Mouse (Mus musculus): ENCODE measurements around the gene Taf5. TPM values are rescaled to one million over a fixed set of nuclear protein-coding genes. Genes with fewer than 3 reads are reported as not detected.

Gene Taf5
- 2.6 TPM for polyA plus RNA-seq (2014; fragmentation: Illumina TruSeq; extraction: RNeasy Lipid Tissue Mini Kit (QIAGEN cat#74804); ENCODE audit: low read depth, low replicate concordance)

DNA sequence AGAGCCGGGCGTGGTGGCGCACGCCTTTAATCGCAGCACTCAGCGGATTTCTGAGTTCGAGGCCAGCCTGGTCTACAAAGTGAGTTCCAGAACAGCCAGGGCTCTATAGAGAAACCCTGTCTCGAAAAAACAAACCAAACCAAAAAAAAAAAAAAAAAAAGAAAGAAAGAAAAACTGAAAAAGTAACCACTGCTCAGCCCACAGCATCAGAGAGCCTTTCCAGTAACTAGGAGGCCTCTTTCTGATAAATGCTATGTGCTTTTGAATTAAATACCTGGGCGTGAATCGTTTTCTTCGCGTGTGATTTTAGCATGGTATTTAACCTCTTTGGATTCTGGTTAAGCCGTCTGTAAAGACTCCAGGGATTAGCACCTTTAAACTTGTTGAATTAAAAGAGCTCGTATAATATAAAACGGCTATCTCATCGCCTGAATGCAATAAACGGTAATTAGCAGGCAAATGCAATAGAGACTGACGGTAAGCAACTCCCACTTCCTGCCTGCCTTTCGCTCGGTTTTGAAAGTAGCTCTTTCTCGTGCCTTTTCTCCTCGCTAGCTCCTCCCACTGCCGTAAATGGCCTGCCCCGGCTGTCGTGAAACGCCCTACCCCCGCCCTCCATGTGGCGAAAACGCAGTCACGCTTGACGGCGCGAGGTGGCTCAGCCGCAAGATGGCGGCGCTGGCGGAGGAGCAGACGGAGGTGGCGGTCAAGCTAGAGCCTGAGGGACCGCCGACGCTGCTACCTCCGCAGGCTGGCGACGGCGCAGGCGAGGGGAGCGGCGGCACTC, at the start of gene Taf5:
Gene Taf5 (plus strand): TSS at position 651 of the 787 bp plus-strand sequence.

DNA sequence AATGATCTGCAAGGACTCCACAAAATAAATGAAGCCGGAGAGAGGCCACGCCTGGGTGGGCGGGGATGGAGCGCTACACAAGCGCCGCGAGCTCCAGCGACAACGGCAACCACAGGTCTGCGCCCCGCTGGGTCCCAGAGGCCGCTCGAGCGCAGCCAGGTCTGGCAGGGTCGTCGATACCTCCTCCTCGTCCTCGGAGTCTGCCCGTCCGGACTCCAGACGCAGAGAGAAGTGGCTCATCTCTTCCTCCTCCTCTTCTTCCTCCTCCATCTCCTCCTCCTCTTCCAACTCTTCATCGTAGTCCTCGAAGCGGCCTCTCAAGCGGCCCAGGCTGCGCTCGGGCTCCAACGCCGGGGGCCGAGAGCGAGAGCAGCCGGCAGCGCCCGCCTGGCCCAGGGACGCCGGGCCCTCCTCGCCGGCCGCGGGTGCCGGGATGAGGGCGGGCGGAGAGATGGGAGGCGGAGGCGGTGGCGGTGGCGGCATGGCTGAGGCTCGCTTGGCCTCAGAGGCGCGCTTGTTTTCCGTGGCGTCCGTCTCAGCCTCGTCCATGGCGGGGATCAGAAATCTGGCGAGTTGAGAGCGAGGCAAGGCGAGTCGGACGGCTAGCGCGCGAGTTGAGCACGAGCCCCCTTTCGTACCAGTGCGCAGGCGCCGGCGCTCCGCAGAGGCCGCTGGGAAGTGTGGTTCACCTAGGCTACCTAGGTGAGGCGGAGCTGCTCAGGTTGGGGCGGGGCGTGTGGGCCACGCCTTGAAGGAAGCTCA, 17.1 kb upstream of the Taf5 start, which contains the start of gene Pcgf6:
Gene Pcgf6 (minus strand): TSS at position 636 of the 762 bp plus-strand sequence.

GRCm38 (mm10) chr19:47090550-47091156, 23.1 kb downstream of the Taf5 start, which contains the start of the genes Usmg5 and Pdcd11:
Gene Usmg5, minus strand, starts transcription at chr19:47090647.
Gene Pdcd11, plus strand, starts transcription at chr19:47090768.

Other genes starting within 250 kb of the Taf5 start
- gene Ina, start 53.0 kb upstream of the Taf5 start, polyA plus RNA-seq (2014; fragmentation: Illumina TruSeq; extraction: RNeasy Lipid Tissue Mini Kit (QIAGEN cat#74804); ENCODE audit: low read depth, low replicate concordance): not detected
- 34.7 TPM for gene Nt5c2, start 52.6 kb upstream of the Taf5 start, polyA plus RNA-seq (2014; fragmentation: Illumina TruSeq; extraction: RNeasy Lipid Tissue Mini Kit (QIAGEN cat#74804); ENCODE audit: low read depth, low replicate concordance)
- 4.6 TPM for gene Pcgf6, start 16.8 kb upstream of the Taf5 start, polyA plus RNA-seq (2014; fragmentation: Illumina TruSeq; extraction: RNeasy Lipid Tissue Mini Kit (QIAGEN cat#74804); ENCODE audit: low read depth, low replicate concordance)
- 2,694 TPM for gene Usmg5, start 22.9 kb downstream of the Taf5 start, polyA plus RNA-seq (2014; fragmentation: Illumina TruSeq; extraction: RNeasy Lipid Tissue Mini Kit (QIAGEN cat#74804); ENCODE audit: low read depth, low replicate concordance)
- 12.6 TPM for gene Pdcd11, start 23.0 kb downstream of the Taf5 start, polyA plus RNA-seq (2014; fragmentation: Illumina TruSeq; extraction: RNeasy Lipid Tissue Mini Kit (QIAGEN cat#74804); ENCODE audit: low read depth, low replicate concordance)
- gene Calhm2, start 70.5 kb downstream of the Taf5 start, polyA plus RNA-seq (2014; fragmentation: Illumina TruSeq; extraction: RNeasy Lipid Tissue Mini Kit (QIAGEN cat#74804); ENCODE audit: low read depth, low replicate concordance): 5.2 TPM
- gene Calhm1, start 76.5 kb downstream of the Taf5 start, polyA plus RNA-seq (2014; fragmentation: Illumina TruSeq; extraction: RNeasy Lipid Tissue Mini Kit (QIAGEN cat#74804); ENCODE audit: low read depth, low replicate concordance): not detected
- gene Calhm3, start 90.0 kb downstream of the Taf5 start, polyA plus RNA-seq (2014; fragmentation: Illumina TruSeq; extraction: RNeasy Lipid Tissue Mini Kit (QIAGEN cat#74804); ENCODE audit: low read depth, low replicate concordance): not detected
- gene Neurl1a, start 111.1 kb downstream of the Taf5 start, polyA plus RNA-seq (2014; fragmentation: Illumina TruSeq; extraction: RNeasy Lipid Tissue Mini Kit (QIAGEN cat#74804); ENCODE audit: low read depth, low replicate concordance): 1.3 TPM

All from heart, adult 10 weeks (tissue).